Mouse (Mus musculus): ENCODE measurements around the gene Stn1.

GRCm38 (mm10) chr19:47459214-47459613, 78.1 kb downstream of the Stn1 start:
- TF ChIP-seq GATA1 (IDR thresholded peaks at IDR 0.05; ENCODE audit: borderline replicate concordance, low read length): no peak
- no peak for TF ChIP-seq FLI1 (IDR thresholded peaks at IDR 0.05; ENCODE audit: low read length)
